9 mouse cellular contexts compared by ENCODE assay signal in the genomic region with DNA sequence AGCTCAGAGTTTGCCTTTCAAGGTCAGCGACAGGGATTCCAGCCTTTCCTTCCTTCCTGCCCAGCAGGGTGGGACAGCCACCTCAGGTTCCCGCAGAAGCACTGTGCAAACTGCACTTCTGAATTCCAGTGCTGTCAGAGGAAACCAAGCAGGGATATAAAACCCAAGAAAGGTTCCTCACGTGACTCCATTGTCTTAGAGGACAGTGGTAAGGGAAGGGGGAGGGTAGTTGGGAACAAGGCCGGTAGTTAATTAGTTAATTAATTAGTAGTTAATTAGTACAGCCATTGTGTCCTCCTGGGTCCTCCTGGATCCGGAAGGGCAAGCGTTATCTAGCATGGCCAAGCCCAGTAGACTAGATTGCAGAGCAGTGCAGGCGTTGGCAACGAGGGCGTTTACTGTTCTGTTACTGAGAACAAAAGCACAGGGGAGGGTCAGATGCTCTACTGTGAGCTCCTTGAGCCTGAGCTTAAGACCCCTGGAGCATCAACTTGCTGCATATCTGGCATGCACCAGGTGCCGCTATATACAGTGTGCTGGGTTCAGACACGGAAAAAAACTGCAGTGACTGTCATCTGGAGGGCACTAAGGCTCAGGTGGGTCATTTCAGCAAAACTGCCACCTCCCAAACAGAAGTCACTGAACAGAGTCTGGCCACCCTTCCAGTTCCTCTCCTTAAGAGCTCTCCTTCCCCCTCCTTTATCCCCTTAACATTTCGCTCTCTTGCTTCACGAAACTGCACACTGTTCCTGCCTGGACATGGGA.
DNase-seq lines count a peak whose midpoint lies in the region; ATAC-seq lines count a peak whose summit lies in the region.
"Had no signal": no experiment of that assay in that cellular context is flagged by ENCODE, and none has a peak within 500 bp of the region (broad histone marks: within the 10 kb centered on the region; RNA-seq: fewer than 3 reads in every experiment).

No protein-coding gene starts in this region.

- no peaks in the 10 kb centered on the region for H3K9me3 ChIP-seq in midbrain, embryonic 10.5 days (replicated peaks)
- no peaks in the 10 kb centered on the region for H3K9me3 ChIP-seq in midbrain, embryonic 15.5 days
- no peaks in the 10 kb centered on the region for H3K9me3 ChIP-seq in hindbrain, embryonic 11.5 days (ENCODE audit: control insufficient read depth, low read length)
- no peaks in the 10 kb centered on the region for H3K9me3 ChIP-seq in liver, embryonic 13.5 days (replicated peaks)

- H3K36me3 ChIP-seq in midbrain, embryonic 10.5 days, result peaks cover 9% of the 10 kb centered on the region; the same call in 1 of the 2 replicates
- H3K36me3 ChIP-seq in midbrain, embryonic 15.5 days (replicated peaks), result 0 out of 2 replicates have a peak, but pooled peaks cover 4% of the 10 kb centered on the region
- H3K36me3 ChIP-seq in hindbrain, embryonic 11.5 days (ENCODE audit: control insufficient read depth, insufficient read depth, low read length), result no peaks in the 10 kb centered on the region
- H3K36me3 ChIP-seq in liver, embryonic 13.5 days, result no peaks in the 10 kb centered on the region

- peaks cover 20% of the 10 kb centered on the region for H3K4me1 ChIP-seq in midbrain, embryonic 10.5 days
- H3K4me1 ChIP-seq in midbrain, embryonic 15.5 days, result peaks cover 17% of the 10 kb centered on the region
- no peaks in the 10 kb centered on the region for H3K4me1 ChIP-seq in hindbrain, embryonic 11.5 days (replicated peaks; ENCODE audit: control insufficient read depth, insufficient read depth, low read length)
- peaks cover 13% of the 10 kb centered on the region for H3K4me1 ChIP-seq in liver, embryonic 13.5 days (replicated peaks)

- H3K27me3 ChIP-seq in midbrain, embryonic 10.5 days (ENCODE audit: low read depth, poor library complexity, severe bottlenecking), result no peaks in the 10 kb centered on the region
- H3K27me3 ChIP-seq in midbrain, embryonic 15.5 days (replicated peaks), result no peaks in the 10 kb centered on the region
- no peaks in the 10 kb centered on the region for H3K27me3 ChIP-seq in hindbrain, embryonic 11.5 days (ENCODE audit: control insufficient read depth, insufficient read depth, low read length)
- H3K27me3 ChIP-seq in liver, embryonic 13.5 days, result no peaks in the 10 kb centered on the region
- H3K27me3 ChIP-seq: Patski had no signal

- peak overlapping the region; percentile 35 for H3K27ac ChIP-seq in midbrain, embryonic 10.5 days (replicated peaks)
- no peak overlapping the region for H3K27ac ChIP-seq in midbrain, embryonic 15.5 days
- no peak overlapping the region for H3K27ac ChIP-seq in hindbrain, embryonic 11.5 days (ENCODE audit: low read depth, low read length)
- H3K27ac ChIP-seq in liver, embryonic 13.5 days, result no peak overlapping the region

- no peak for DNase-seq in midbrain, embryonic 10.5 days (ENCODE audit: low spot score)
- peak; percentile 16 for DNase-seq in hindbrain, embryonic 11.5 days (ENCODE audit: low spot score)
- DNase-seq in liver, embryonic 13.5 days, result peak; percentile 32
- DNase-seq in left cerebral cortex, postnatal 25 days (ENCODE audit: low spot score in 2 of 2), result no peak
- no peak for DNase-seq in thymus, postnatal 0 days (ENCODE audit: low spot score)

- ATAC-seq in midbrain, embryonic 15.5 days (replicated peaks), result no peak
- no peak for ATAC-seq in hindbrain, embryonic 11.5 days (ENCODE audit: low FRiP score)
- ATAC-seq in liver, embryonic 13.5 days (ENCODE audit: low read depth), result peak; percentile 85
- ATAC-seq in frontal cortex, adult (ENCODE audit: low TSS enrichment), result no peak
- ATAC-seq in cerebellum, adult (ENCODE audit: insufficient number of reproducible peaks, low FRiP score, low TSS enrichment), result no peak
- ATAC-seq: Patski had no signal

- intact Hi-C loops in left cerebral cortex, postnatal 25 days (cut with DNase I), result no loop called here

- H3K4me3 ChIP-seq in midbrain, embryonic 10.5 days, result no peak overlapping the region
- no peak overlapping the region for H3K4me3 ChIP-seq in midbrain, embryonic 15.5 days
- no peak overlapping the region for H3K4me3 ChIP-seq in hindbrain, embryonic 11.5 days (ENCODE audit: low read depth, low read length)
- no peak overlapping the region for H3K4me3 ChIP-seq in liver, embryonic 13.5 days (replicated peaks)

- no peak overlapping the region for H3K4me2 ChIP-seq in midbrain, embryonic 15.5 days
- H3K4me2 ChIP-seq in hindbrain, embryonic 11.5 days (replicated peaks; ENCODE audit: low read depth, low read length), result no peak overlapping the region
- no peak overlapping the region for H3K4me2 ChIP-seq in liver, embryonic 13.5 days

- 28% methylated on average over 13 of the region's 13 CpGs for WGBS in midbrain, embryonic 10.5 days
- 22% methylated on average over 13 of the region's 13 CpGs for WGBS in midbrain, embryonic 15.5 days
- 35% methylated on average over 13 of the region's 13 CpGs for WGBS in hindbrain, embryonic 11.5 days
- 21% methylated on average over 13 of the region's 13 CpGs for WGBS in liver, embryonic 13.5 days (ENCODE audit: insufficient replicate concordance)

- H3K9ac ChIP-seq in midbrain, embryonic 15.5 days, result no peak overlapping the region
- no peak overlapping the region for H3K9ac ChIP-seq in hindbrain, embryonic 11.5 days (ENCODE audit: low read depth, low read length)
- H3K9ac ChIP-seq in liver, embryonic 13.5 days, result no peak overlapping the region

Comparison
In these comparisons a context has a peak if more than half of its experiments do, and no peak if none do; other contexts are left out.
1. DNase-seq: peak in hindbrain, embryonic 11.5 days (single experiment) and liver, embryonic 13.5 days (single experiment); none in midbrain, embryonic 10.5 days (single experiment), left cerebral cortex, postnatal 25 days (0 of 2) and thymus, postnatal 0 days (single experiment).